Mouse (Mus musculus) lung, postnatal 0 days (tissue): Measurements from ENCODE around the gene Mcoln3.

Experiments used
- CTCF ChIP-seq: IDR thresholded peaks from 2 replicates; pipeline ENCODE4 v1.5.1; 2016; ENCODE audit warnings: antibody characterized with exemption, mild to moderate bottlenecking
- EP300 ChIP-seq: IDR thresholded peaks from 2 replicates; pipeline ENCODE4 v1.6.1; 2016; ENCODE audit warnings: antibody characterized with exemption, mild to moderate bottlenecking, control low read depth

DNA sequence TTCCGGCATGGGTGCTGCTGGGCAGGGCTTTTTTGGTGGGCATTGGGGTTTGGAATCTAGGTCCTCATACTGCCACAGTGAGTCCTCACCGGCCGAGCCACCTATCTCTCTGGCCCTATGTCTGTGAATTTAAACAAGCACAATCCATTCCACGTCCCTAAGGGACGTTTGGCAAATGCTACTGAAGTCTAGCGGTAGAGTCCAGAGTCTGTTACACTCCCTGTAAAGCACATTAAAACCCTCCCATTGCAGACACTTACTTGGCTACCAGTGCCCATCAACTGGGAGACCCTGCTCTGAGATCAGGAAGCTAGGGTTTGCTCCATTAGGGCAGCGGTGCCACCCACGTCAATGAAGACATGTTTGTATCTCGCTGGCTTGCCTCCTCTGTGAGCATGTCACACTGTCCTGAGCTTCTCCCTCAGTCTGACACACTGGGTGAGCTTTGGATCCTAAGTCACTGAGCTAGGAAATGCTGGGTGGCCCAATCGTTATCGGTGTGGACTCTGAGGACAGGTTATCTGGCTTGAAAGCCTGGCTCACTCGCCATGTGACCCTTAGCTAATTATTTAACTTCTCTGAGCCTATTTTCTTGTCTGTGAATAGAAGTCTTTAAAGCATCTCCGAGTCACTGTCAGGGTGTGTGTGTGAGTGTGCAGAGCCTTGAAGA, 26.1 kb upstream of the Mcoln3 start:
- no peak for TF ChIP-seq EP300
- TF ChIP-seq CTCF, result no peak
